Mouse (Mus musculus) retina, postnatal 7 days (tissue): ENCODE measurements around the gene Pex16.

Source experiments
- DNase-seq: peaks from one replicate; pipeline ENCODE4 v3.0.0-alpha.2; 2012; ENCODE audit warnings: low read depth, low spot score

Gene Pex16

DNA sequence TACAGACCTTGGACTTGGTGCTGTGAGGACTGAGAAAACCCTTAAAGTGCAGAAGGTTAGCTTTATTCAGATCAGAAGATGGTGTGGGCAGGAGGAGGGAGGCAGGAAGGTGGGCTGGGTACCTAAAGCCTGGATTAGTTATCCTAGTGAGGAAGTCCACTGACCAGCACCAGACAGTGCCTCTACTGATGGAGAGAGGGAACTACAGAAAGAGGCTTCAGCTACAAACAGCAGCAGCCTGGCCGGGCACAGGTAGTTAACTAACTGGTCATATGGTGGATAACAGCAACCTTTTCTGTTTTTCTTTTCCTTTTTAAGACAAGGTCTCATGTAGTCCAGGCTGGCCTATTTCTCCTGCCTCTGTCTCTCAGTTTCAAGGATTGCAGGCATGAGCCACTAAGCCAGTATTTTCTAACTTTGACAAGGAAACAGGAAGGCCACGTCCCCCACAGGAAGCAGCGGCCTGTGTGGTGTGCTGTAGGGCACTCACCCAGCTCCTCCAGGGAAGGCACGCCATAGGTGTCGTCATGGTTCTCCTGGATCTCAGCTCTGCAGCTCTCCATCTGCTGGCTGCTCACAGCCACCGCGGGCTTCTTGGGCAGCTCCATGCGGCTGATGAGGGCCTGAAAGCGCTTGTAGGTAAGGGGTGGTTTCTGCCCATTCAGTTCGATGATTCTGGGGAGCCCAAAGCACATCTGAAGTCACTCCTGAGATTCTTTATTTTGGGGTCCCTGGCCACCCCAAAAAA, 48.1 kb downstream of the Pex16 start:
- no peak for DNase-seq

DNA sequence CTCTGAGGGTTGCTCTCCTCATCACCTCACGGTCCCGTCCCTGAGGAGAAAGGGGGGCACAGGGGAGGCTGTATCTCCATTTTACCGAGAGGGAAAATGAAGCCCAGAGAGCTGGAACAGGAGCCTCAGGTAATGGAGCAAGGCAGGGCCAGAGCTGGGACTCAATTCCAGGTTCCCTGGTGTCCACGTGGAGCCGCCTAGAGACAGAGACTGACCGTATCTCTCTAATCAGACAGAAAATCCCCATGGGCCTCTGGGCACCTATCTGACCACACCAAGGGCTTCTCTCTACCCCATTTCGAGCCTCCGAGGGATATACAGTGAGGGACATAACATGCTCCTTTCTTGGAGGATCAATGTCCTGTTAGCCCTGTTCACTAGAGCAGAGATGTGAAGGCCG, 48.7 kb downstream of the Pex16 start:
- DNase-seq: no peak

DNA sequence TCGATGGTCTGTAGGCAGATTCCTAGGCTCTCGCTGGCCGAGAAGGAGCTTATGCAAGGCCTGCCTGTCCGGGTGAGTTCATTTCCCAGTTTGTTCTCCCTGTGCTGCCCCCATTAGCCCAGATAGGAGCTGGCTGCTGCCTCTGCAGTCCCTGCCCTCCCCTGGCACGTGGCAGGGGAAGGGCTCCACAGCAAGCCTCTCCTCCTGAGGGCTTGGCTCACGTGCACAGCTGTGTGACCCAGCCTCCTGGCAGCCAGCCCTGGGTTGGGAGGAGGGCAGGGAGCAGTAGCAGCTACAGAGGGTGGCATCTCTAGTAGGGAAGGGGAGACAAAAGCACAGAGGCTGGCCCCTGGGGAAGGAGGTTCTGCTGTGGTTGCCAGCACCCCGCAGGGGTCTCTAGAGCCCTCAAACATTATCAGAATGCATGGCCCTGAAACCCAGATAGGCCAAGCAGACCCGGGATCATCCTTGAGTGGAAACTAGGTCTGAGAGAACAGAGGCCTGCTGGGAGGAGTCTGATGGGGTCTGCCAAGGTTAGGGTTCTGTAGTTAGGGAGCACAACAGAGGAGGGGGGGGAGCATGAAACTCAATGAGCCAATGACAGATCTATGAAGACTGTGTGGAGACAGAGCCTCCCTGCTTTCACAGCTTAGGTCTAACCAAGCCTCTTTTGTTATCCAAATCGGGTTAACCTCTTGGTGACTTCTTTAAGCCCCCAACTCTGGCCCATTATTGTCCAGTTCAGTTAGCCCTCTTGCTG, 49.4 kb downstream of the Pex16 start:
- DNase-seq: peak; percentile 72

DNA sequence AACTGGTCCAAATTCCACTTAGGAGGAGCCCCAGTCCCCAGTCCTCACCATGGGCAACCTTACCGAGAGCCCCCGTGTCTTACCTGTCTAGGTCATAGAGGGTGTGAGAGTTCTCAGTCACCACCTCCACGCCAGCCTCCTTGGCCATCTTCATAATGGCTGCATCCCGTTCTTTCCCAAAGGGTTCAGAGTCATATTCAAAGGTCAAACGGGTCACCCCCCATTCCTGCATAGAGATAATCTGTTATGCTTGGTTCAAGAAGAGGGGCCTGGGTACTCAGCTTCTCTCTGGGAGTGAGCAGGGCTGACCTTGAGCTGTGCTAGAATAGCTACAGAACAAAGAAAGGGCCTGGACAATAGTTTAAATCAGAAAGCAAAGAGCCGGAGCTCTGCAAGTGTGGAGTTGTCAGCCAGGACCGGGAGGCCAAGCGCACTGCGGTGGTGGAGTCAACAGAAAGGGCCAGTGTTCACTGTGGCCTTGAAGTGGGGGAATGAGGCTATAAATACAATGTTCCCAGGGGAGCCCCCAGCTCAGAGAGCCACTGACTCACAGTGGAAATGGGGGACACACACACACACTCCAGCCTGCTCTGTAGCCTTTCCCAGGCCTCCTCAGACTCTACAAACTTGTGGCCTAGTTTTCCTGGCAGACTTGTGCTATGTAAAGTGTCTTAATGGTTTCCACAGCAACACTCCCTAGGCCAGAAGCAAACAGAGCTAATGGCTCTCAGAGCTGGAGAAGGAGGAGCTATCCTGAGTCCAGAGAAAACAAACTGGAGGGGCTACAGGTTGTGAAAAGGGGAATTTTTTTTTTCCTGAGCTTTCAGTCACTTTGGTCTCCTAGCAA, 50.2 kb downstream of the Pex16 start:
- DNase-seq: no peak

DNA sequence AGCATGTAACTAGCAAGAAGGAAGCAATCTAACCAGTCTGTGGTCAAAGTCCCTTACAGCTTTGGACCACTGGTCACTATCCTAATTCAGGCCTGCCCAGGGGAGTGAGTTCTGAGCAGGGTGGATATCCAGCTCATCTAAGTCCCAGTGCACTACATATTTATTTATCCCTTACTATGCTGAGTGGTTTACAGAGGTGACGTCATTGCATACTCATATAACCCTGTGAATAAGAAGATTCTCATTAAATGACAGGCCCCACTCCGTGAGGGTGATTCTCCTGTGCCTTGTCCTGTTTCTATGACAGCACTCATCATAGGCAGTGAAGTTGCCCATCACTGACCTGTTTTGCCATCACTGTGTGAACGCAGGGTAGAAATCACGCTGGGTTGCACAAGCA, 50.9 kb downstream of the Pex16 start:
- no peak for DNase-seq

DNA sequence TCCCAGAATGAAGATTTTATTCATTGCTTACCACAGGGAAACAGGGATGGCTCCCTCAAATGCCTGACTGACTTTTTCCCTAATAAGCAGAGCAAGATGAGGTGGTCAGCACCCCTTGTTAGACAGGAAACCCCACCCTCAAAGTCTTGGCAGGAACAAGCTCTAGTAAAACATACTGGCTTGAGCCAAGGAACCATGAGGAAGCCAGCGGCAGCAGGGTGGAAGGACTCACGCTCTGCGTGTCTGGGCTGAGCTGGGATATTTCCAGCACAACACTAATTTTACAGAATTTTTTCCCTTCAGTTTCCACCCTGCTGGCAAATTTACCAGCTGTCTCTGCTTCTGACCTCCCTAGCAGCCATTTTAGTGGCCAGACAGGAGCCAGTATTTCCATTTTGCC, 52.0 kb downstream of the Pex16 start:
- DNase-seq: no peak

DNA sequence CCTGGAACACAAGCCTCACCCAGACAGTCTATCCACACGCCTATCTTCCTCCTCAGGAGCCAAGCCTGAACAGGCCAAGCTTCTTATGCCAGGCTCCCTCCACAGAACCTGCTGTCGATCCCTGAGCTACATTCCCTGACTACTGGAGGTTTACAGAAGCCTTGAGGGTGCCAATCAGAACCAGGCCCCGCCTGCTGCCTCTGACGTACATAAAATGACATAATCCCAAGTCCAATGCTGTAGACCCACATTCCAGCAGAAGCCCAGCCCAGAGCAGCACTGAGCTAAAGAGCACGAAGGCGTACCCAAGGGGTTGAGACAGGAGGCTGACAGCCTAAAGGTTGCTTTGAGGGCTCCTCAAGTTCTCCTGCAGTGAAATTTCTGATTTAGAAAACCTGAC, 53.4 kb downstream of the Pex16 start:
- peak; percentile 57 for DNase-seq

DNA sequence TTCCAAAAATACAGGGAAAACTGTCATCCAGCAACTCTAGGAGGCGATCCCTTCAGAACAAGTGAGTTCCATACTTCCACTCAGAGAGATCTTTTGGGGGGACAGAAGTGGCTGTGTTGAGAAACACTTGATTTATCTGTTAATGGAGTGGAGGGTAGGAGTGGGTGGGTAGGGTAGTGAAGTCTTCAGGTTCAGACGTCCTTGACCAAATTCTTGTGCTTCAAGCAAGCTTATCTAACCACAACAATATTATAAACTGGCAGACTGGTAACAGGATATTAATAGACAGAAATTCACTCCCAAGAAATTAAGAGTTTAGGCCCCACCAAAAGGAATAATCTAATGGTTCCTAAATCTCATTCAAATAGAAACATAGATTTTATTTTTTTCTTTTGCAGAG, 55.6 kb downstream of the Pex16 start:
- DNase-seq: no peak
